Mouse (Mus musculus): Measurements from ENCODE around the gene Gabpa. TPM values are rescaled to one million over a fixed set of nuclear protein-coding genes. Genes with fewer than 3 reads are reported as not detected.

The Gabpa gene
- polyA plus RNA-seq, 1 experiment from 2014 or later: 21.4 TPM

DNA sequence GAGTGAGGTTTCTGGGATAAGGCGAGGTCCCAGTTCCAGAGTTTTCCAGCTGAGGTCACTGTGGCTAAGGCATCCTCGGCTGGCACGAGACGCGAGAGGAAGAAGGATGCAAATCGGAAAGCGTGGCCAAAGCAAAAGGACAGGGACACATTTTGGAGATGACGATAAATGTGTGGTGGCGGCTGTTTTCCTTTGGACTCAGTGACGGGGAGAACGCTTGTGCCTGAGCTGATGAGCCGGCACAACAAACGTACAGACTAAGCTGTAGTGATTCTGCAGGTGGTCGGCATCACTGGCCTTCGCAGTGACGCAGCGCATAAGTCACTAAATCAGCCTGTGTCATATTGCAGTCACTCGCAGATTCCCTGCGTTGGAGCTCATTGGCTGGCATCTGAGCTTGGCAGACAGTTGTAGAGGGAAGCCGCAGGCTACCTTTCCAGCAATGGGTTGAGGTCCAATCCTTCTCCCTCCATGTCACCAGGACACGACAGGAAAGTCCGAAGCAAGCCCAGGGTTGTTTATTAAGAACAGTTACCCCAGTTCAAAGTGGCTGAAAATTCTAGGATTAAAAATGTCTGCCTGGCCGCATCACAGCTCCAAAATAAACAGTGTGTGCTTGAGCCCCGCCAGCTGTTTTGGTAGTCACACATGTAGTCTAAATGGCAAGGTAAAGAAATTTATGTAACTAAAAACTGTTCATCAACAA lies 40.4 kb downstream of the Gabpa start:
- ATAC-seq (ENCODE audit: low FRiP score): no peak

DNA sequence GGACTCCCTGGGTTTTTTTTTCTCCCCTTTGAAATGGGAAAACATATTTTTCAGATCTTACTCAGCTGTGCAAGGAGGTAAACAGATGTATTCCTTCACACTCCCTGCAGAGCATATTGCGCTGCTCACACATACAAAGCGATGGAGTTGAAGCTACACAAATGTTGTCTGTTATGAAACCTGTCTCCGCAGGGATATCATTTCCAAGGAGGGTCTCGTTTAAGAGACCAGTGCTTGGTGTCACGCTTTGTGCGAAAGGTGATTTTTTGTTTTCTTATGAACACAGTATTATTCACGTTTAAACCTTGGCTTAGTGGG lies 41.0 kb downstream of the Gabpa start:
- H3K9ac ChIP-seq: no peak overlapping the region
- no peak for ATAC-seq (ENCODE audit: low FRiP score)
- 85% methylated on average over 7 of the region's 7 CpGs for WGBS
- peaks cover 13% of the 10 kb centered on the region for H3K4me1 ChIP-seq (replicated peaks)
- no peak overlapping the region for H3K4me2 ChIP-seq
- no peaks in the 10 kb centered on the region for H3K9me3 ChIP-seq
- no peak overlapping the region for H3K4me3 ChIP-seq
- no peaks in the 10 kb centered on the region for H3K27me3 ChIP-seq
- H3K36me3 ChIP-seq: no peaks in the 10 kb centered on the region
- no peak overlapping the region for H3K27ac ChIP-seq

More for the DNA sequence above, 40.4 kb downstream of the Gabpa start:
- H3K4me1 ChIP-seq (replicated peaks): peaks cover 13% of the 10 kb centered on the region
- no peak overlapping the region for H3K4me2 ChIP-seq
- H3K4me3 ChIP-seq: no peak overlapping the region
- H3K36me3 ChIP-seq: no peaks in the 10 kb centered on the region
- H3K27me3 ChIP-seq: no peaks in the 10 kb centered on the region
- no peak overlapping the region for H3K27ac ChIP-seq
- 78% methylated on average over 24 of the region's 24 CpGs for WGBS
- H3K9ac ChIP-seq: no peak overlapping the region
- no peaks in the 10 kb centered on the region for H3K9me3 ChIP-seq

- 45% methylated on average over 8 of the region's 8 CpGs for WGBS
- ATAC-seq (ENCODE audit: low FRiP score): peak; percentile 55
- no peak overlapping the region for H3K27ac ChIP-seq
Measured at GRCm38 (mm10) chr16:84876082-84876481, 41.4 kb downstream of the Gabpa start.

DNA sequence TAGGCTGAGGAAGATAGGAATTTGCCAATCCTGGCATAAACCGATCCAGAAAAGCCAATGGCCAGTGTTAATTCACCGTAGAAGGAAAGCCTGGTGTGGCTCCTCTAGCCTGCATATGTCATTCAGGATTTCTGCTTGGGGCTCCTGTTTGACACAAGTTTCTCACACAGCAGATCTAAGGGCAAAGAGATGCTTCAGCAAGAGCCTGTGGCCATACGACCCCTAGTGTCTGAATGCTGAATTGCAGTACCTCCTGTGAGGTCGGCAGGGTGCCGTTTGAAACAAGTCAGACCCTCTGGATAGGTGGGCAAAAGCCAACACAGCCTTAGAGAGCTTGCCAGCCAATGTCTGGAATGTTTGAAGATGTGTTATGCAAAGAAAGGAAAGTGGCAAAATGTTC lies 44.4 kb downstream of the Gabpa start:
- Histone ChIP-seq H3K4me2 (no peak overlapping the region), H3K4me1 (replicated peaks) (peaks cover 13% of the 10 kb centered on the region), H3K27ac (no peak overlapping the region), H3K4me3 (no peak overlapping the region), H3K36me3 (no peaks in the 10 kb centered on the region), H3K9ac (no peak overlapping the region), H3K27me3 (no peaks in the 10 kb centered on the region), H3K9me3 (no peaks in the 10 kb centered on the region)
- no peak for ATAC-seq (ENCODE audit: low FRiP score)
- WGBS: 24% methylated on average over 5 of the region's 5 CpGs

More at GRCm38 (mm10) chr16:84876082-84876481, 41.4 kb downstream of the Gabpa start:
- Histone ChIP-seq H3K4me2 (no peak overlapping the region), H3K27me3 (no peaks in the 10 kb centered on the region), H3K4me1 (replicated peaks) (peaks cover 13% of the 10 kb centered on the region), H3K36me3 (no peaks in the 10 kb centered on the region), H3K9ac (no peak overlapping the region), H3K4me3 (no peak overlapping the region), H3K9me3 (no peaks in the 10 kb centered on the region)

GRCm38 (mm10) chr16:84881168-84881567 lies 46.4 kb downstream of the Gabpa start:
- Histone ChIP-seq H3K36me3 (no peaks in the 10 kb centered on the region), H3K4me3 (no peak overlapping the region), H3K27me3 (no peaks in the 10 kb centered on the region), H3K4me2 (no peak overlapping the region), H3K9me3 (no peaks in the 10 kb centered on the region), H3K27ac (no peak overlapping the region), H3K4me1 (replicated peaks) (peaks cover 2% of the 10 kb centered on the region), H3K9ac (no peak overlapping the region)
- ATAC-seq (ENCODE audit: low FRiP score): no peak
- 83% methylated on average over 9 of the region's 9 CpGs for WGBS

DNA sequence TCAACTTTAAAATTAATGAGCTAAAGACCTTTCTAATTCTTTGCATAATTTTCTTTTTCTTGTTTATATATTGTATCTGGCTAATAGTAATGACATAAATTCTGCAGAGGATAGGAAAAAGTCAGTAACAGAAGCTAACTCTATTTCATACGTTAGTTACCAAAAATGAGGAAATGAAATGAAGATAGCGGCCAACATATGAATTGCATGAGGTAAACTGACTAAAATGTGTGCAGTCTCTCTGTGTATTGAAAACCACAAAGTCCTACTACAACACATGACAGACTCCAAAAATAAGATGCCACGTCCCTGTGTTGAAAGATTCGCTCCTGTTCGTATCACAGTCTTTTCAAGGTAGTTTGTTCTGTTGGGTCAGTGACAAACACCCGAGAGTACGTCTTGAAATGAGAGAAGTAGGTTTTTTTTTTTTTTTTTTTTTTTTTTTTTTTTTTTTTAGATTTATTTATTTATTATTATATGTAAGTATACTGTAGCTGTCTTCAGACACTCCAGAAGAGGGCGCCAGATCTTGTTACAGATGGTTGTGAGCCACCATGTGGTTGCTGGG lies 47.1 kb downstream of the Gabpa start:
- ATAC-seq (ENCODE audit: low FRiP score): no peak
- Histone ChIP-seq H3K4me3 (no peak overlapping the region), H3K9ac (no peak overlapping the region), H3K4me2 (no peak overlapping the region), H3K4me1 (replicated peaks) (no peaks in the 10 kb centered on the region), H3K27me3 (no peaks in the 10 kb centered on the region), H3K36me3 (no peaks in the 10 kb centered on the region), H3K27ac (no peak overlapping the region), H3K9me3 (no peaks in the 10 kb centered on the region)
- 85% methylated on average over 8 of the region's 8 CpGs for WGBS

DNA sequence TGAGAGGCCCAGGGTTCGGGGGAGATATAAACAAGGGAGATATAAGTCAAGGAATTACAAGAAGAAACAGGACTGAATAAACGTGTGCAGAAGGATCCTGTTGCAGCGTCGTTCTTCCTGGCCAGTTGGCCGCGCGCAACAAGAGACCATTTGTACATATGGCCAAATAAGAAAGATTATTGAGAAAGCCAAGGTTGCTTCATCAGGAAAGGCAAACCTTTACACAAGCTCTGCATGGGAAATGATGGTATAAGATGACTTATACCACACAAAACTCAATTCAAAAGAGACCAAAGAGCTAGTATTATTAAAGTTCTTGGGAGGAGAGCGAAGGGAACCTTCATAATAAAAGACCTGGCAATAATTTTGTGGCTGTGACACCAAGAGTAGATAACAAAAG lies 49.8 kb downstream of the Gabpa start:
- Histone ChIP-seq H3K36me3 (no peaks in the 10 kb centered on the region), H3K4me1 (replicated peaks) (no peaks in the 10 kb centered on the region), H3K4me2 (no peak overlapping the region), H3K27ac (no peak overlapping the region), H3K27me3 (no peaks in the 10 kb centered on the region), H3K4me3 (no peak overlapping the region), H3K9ac (no peak overlapping the region), H3K9me3 (no peaks in the 10 kb centered on the region)
- ATAC-seq (ENCODE audit: low FRiP score): no peak
- 86% methylated on average over 8 of the region's 8 CpGs for WGBS

GRCm38 (mm10) chr16:84902995-84903394 lies 68.3 kb downstream of the Gabpa start:
- Histone ChIP-seq H3K27me3 (no peaks in the 10 kb centered on the region), H3K4me1 (replicated peaks) (no peaks in the 10 kb centered on the region), H3K9ac (no peak overlapping the region), H3K9me3 (no peaks in the 10 kb centered on the region), H3K4me2 (no peak overlapping the region), H3K36me3 (no peaks in the 10 kb centered on the region), H3K27ac (no peak overlapping the region), H3K4me3 (no peak overlapping the region)
- ATAC-seq (ENCODE audit: low FRiP score): no peak
- WGBS: 91% methylated on average over 4 of the region's 4 CpGs

DNA sequence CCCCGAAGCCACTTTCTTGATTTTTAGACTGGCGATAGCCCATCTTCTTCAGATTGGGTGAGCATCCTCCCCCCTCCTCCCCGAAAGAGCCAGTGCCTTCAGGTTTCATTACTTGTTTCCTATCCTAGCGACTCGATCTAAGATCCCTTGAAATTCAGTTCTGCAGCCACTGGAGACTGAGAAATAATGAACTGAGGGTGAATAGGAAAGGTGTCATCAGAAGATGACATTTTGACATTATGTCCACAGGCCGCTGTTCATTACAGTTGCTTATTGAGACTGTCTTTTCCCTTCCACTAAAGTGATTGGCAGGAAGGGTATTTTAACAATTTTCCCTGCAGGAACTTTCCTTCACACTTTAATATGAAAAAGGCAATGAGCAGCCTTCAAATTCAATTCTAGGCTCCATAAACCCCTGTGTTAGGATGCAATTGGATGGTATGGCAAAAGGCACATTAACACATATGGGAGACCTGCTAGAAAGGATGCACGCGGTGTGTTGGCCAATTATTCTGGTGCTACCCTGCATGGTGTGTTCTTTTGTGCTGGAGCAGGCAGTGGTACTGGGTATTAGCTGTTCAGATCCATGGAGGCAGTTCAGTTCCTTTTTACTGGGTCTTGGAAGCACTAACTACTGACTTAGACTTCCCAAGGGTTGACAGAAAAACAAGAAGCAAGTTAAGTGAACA lies 76.9 kb downstream of the Gabpa start:
- no peak overlapping the region for H3K9ac ChIP-seq
- no peak overlapping the region for H3K4me2 ChIP-seq
- H3K36me3 ChIP-seq: no peaks in the 10 kb centered on the region
- no peaks in the 10 kb centered on the region for H3K27me3 ChIP-seq
- no peak for ATAC-seq (ENCODE audit: low FRiP score)
- 87% methylated on average over 8 of the region's 8 CpGs for WGBS
- no peaks in the 10 kb centered on the region for H3K4me1 ChIP-seq (replicated peaks)
- H3K9me3 ChIP-seq: no peaks in the 10 kb centered on the region
- H3K27ac ChIP-seq: no peak overlapping the region
- no peak overlapping the region for H3K4me3 ChIP-seq

Other genes with a start within 250 kb of the Gabpa start
- gene Mrpl39, start 99.2 kb upstream of the Gabpa start, polyA plus RNA-seq (2015; fragmentation: Nextera tagmentation; extraction: Ambion mirVana): 39.7 and 42.0 TPM in 2 replicates
- 25.7 and 27.2 TPM in 2 replicates for gene Jam2, start 60.8 kb upstream of the Gabpa start, polyA plus RNA-seq (2015; fragmentation: Nextera tagmentation; extraction: Ambion mirVana)
- gene Atp5j, start 700 bp downstream of the Gabpa start, polyA plus RNA-seq (2015; fragmentation: Nextera tagmentation; extraction: Ambion mirVana): 829 and 850 TPM in 2 replicates

Measured in hindbrain, embryonic 13.5 days (tissue).